Mouse (Mus musculus): Measurements from ENCODE around the gene Creb3.

Gene Creb3

GRCm38 (mm10) chr4:43561997-43562768 lies at the start of gene Creb3, which contains the start of gene Tln1:
Gene Creb3 (plus strand): TSS chr4:43562332.
Gene Tln1 (minus strand): TSS chr4:43562691.
- TF ChIP-seq GATA4 (IDR thresholded peaks at IDR 0.05; ENCODE audit: insufficient replicate concordance, low read length), result peak; percentile 52; the same call in 1 of the 2 replicates

- TF ChIP-seq GATA4 (IDR thresholded peaks at IDR 0.05; ENCODE audit: insufficient replicate concordance, low read length), result no peak
These were observed 49.5 kb upstream of the Creb3 start for GRCm38 (mm10) chr4:43512653-43513052.

- no peak for TF ChIP-seq GATA4 (IDR thresholded peaks at IDR 0.05; ENCODE audit: insufficient replicate concordance, low read length)
These were observed 48.8 kb upstream of the Creb3 start for GRCm38 (mm10) chr4:43513300-43513699.

GRCm38 (mm10) chr4:43513791-43514190 lies 48.3 kb upstream of the Creb3 start:
- TF ChIP-seq GATA4 (IDR thresholded peaks at IDR 0.05; ENCODE audit: insufficient replicate concordance, low read length), result no peak

GRCm38 (mm10) chr4:43515764-43516708 lies 46.1 kb upstream of the Creb3 start:
- no peak for TF ChIP-seq GATA4 (IDR thresholded peaks at IDR 0.05; ENCODE audit: insufficient replicate concordance, low read length)

- TF ChIP-seq GATA4 (IDR thresholded peaks at IDR 0.05; ENCODE audit: insufficient replicate concordance, low read length), result no peak
These were observed 42.6 kb upstream of the Creb3 start for GRCm38 (mm10) chr4:43519551-43519950.

GRCm38 (mm10) chr4:43519956-43520355 lies 42.2 kb upstream of the Creb3 start:
- no peak for TF ChIP-seq GATA4 (IDR thresholded peaks at IDR 0.05; ENCODE audit: insufficient replicate concordance, low read length)

GRCm38 (mm10) chr4:43527880-43528279 lies 34.3 kb upstream of the Creb3 start:
- TF ChIP-seq GATA4 (IDR thresholded peaks at IDR 0.05; ENCODE audit: insufficient replicate concordance, low read length), result no peak

- no peak for TF ChIP-seq GATA4 (IDR thresholded peaks at IDR 0.05; ENCODE audit: insufficient replicate concordance, low read length)
These were observed 33.6 kb upstream of the Creb3 start for GRCm38 (mm10) chr4:43528487-43528886.

- no peak for TF ChIP-seq GATA4 (IDR thresholded peaks at IDR 0.05; ENCODE audit: insufficient replicate concordance, low read length)
These were observed 32.0 kb upstream of the Creb3 start for GRCm38 (mm10) chr4:43530081-43530501.

- no peak for TF ChIP-seq GATA4 (IDR thresholded peaks at IDR 0.05; ENCODE audit: insufficient replicate concordance, low read length)
These were observed 31.6 kb upstream of the Creb3 start for GRCm38 (mm10) chr4:43530581-43530980.

GRCm38 (mm10) chr4:43533270-43533669 lies 28.9 kb upstream of the Creb3 start:
- 0 out of 2 replicates have a peak, but pooled peaks have one; percentile 58 for TF ChIP-seq GATA4 (IDR thresholded peaks at IDR 0.05; ENCODE audit: insufficient replicate concordance, low read length)

GRCm38 (mm10) chr4:43535628-43536027 lies 26.5 kb upstream of the Creb3 start:
- TF ChIP-seq GATA4 (IDR thresholded peaks at IDR 0.05; ENCODE audit: insufficient replicate concordance, low read length), result no peak

GRCm38 (mm10) chr4:43536031-43536430 lies 26.1 kb upstream of the Creb3 start:
- no peak for TF ChIP-seq GATA4 (IDR thresholded peaks at IDR 0.05; ENCODE audit: insufficient replicate concordance, low read length)

- no peak for TF ChIP-seq GATA4 (IDR thresholded peaks at IDR 0.05; ENCODE audit: insufficient replicate concordance, low read length)
These were observed 20.1 kb upstream of the Creb3 start for GRCm38 (mm10) chr4:43542044-43542443.

Data from liver, adult (tissue).